Mouse (Mus musculus) erythroblast, embryonic 14.5 days (primary cell): Measurements from ENCODE around the gene Nsun5.

ENCODE experiments used
- GATA1 ChIP-seq: IDR thresholded peaks from 2 replicates; pipeline ENCODE4 v1.6.1; 2012; ENCODE audit warnings: low read length, inconsistent platforms, mixed read lengths
- TAL1 ChIP-seq: IDR thresholded peaks from 3 replicates; pipeline ENCODE4 v1.6.1; 2012; ENCODE audit warnings: low read length, inconsistent platforms, mixed read lengths

DNA sequence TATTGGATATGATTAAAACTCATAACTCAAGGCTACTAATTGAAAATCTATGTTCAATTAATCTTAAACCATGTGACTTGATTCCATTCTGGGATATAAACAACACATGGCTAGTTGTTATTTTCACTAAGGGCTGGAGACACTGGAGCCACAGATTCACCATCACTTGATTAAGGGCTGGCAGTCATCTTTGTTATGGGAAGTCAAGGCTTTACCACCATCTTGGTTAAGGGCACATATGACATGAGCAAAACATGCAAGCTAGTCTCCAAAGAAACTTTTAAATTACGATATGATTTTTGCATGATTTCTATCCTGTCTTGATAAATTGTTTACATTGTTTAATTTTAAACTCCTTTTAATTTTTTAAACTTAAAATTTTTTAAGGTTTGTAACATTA is 47.6 kb upstream of the Nsun5 start:
- TF ChIP-seq TAL1 (no peak), GATA1 (no peak)
